Mouse (Mus musculus): ENCODE data around the gene 9330182L06Rik.

The 9330182L06Rik gene

GRCm38 (mm10) chr5:9354257-9354656 lies 88.3 kb downstream of the 9330182L06Rik start:
- in situ Hi-C loops (cut with MboI; ENCODE audit: low pct_unique_long_range_greater_than_20kb in 1 of 2, low sequenced_read_pairs in 2 of 2, unreplicated experiment in 1 of 2): no loop called here

GRCm38 (mm10) chr5:9358076-9358475 lies 92.2 kb downstream of the 9330182L06Rik start:
- in situ Hi-C loops (cut with MboI; ENCODE audit: low pct_unique_long_range_greater_than_20kb in 1 of 2, low sequenced_read_pairs in 2 of 2, unreplicated experiment in 1 of 2): no loop called here

- in situ Hi-C loops (cut with MboI; ENCODE audit: low pct_unique_long_range_greater_than_20kb in 1 of 2, low sequenced_read_pairs in 2 of 2, unreplicated experiment in 1 of 2): no loop called here
Observed at GRCm38 (mm10) chr5:9361982-9362661, 96.2 kb downstream of the 9330182L06Rik start.

- in situ Hi-C loops (cut with MboI; ENCODE audit: low pct_unique_long_range_greater_than_20kb in 1 of 2, low sequenced_read_pairs in 2 of 2, unreplicated experiment in 1 of 2): no loop called here
Observed at GRCm38 (mm10) chr5:9364937-9365336, 99.0 kb downstream of the 9330182L06Rik start.

- in situ Hi-C loops (cut with MboI; ENCODE audit: low pct_unique_long_range_greater_than_20kb in 1 of 2, low sequenced_read_pairs in 2 of 2, unreplicated experiment in 1 of 2): no loop called here
Observed at GRCm38 (mm10) chr5:9367920-9368692, 102.2 kb downstream of the 9330182L06Rik start.

GRCm38 (mm10) chr5:9371127-9371526 lies 105.2 kb downstream of the 9330182L06Rik start:
- in situ Hi-C loops (cut with MboI; ENCODE audit: low pct_unique_long_range_greater_than_20kb in 1 of 2, low sequenced_read_pairs in 2 of 2, unreplicated experiment in 1 of 2): no loop called here

GRCm38 (mm10) chr5:9373341-9373740 lies 107.4 kb downstream of the 9330182L06Rik start:
- in situ Hi-C loops (cut with MboI; ENCODE audit: low pct_unique_long_range_greater_than_20kb in 1 of 2, low sequenced_read_pairs in 2 of 2, unreplicated experiment in 1 of 2): no loop called here

- in situ Hi-C loops (cut with MboI; ENCODE audit: low pct_unique_long_range_greater_than_20kb in 1 of 2, low sequenced_read_pairs in 2 of 2, unreplicated experiment in 1 of 2): no loop called here
Observed at GRCm38 (mm10) chr5:9389968-9390367, 124.0 kb downstream of the 9330182L06Rik start.

GRCm38 (mm10) chr5:9391858-9392393 lies 126.0 kb downstream of the 9330182L06Rik start:
- in situ Hi-C loops (cut with MboI; ENCODE audit: low pct_unique_long_range_greater_than_20kb in 1 of 2, low sequenced_read_pairs in 2 of 2, unreplicated experiment in 1 of 2): no loop called here

- in situ Hi-C loops (cut with MboI; ENCODE audit: low pct_unique_long_range_greater_than_20kb in 1 of 2, low sequenced_read_pairs in 2 of 2, unreplicated experiment in 1 of 2): no loop called here
Observed at GRCm38 (mm10) chr5:9417098-9417497, 151.2 kb downstream of the 9330182L06Rik start.

GRCm38 (mm10) chr5:9417802-9418201 lies 151.9 kb downstream of the 9330182L06Rik start:
- in situ Hi-C loops (cut with MboI; ENCODE audit: low pct_unique_long_range_greater_than_20kb in 1 of 2, low sequenced_read_pairs in 2 of 2, unreplicated experiment in 1 of 2): no loop called here

- in situ Hi-C loops (cut with MboI; ENCODE audit: low pct_unique_long_range_greater_than_20kb in 1 of 2, low sequenced_read_pairs in 2 of 2, unreplicated experiment in 1 of 2): no loop called here
Observed at GRCm38 (mm10) chr5:9419964-9420363, 154.0 kb downstream of the 9330182L06Rik start.

GRCm38 (mm10) chr5:9424464-9424863 lies 158.5 kb downstream of the 9330182L06Rik start:
- in situ Hi-C loops (cut with MboI; ENCODE audit: low pct_unique_long_range_greater_than_20kb in 1 of 2, low sequenced_read_pairs in 2 of 2, unreplicated experiment in 1 of 2): no loop called here

GRCm38 (mm10) chr5:9427165-9427564 lies 161.2 kb downstream of the 9330182L06Rik start:
- in situ Hi-C loops (cut with MboI; ENCODE audit: low pct_unique_long_range_greater_than_20kb in 1 of 2, low sequenced_read_pairs in 2 of 2, unreplicated experiment in 1 of 2): no loop called here

- in situ Hi-C loops (cut with MboI; ENCODE audit: low pct_unique_long_range_greater_than_20kb in 1 of 2, low sequenced_read_pairs in 2 of 2, unreplicated experiment in 1 of 2): no loop called here
Observed at GRCm38 (mm10) chr5:9427581-9428241, 161.8 kb downstream of the 9330182L06Rik start.

GRCm38 (mm10) chr5:9428728-9429127 lies 162.8 kb downstream of the 9330182L06Rik start:
- in situ Hi-C loops (cut with MboI; ENCODE audit: low pct_unique_long_range_greater_than_20kb in 1 of 2, low sequenced_read_pairs in 2 of 2, unreplicated experiment in 1 of 2): no loop called here

- in situ Hi-C loops (cut with MboI; ENCODE audit: low pct_unique_long_range_greater_than_20kb in 1 of 2, low sequenced_read_pairs in 2 of 2, unreplicated experiment in 1 of 2): no loop called here
Observed at GRCm38 (mm10) chr5:9446146-9446545, 180.2 kb downstream of the 9330182L06Rik start.

GRCm38 (mm10) chr5:9448931-9449330 lies 183.0 kb downstream of the 9330182L06Rik start:
- in situ Hi-C loops (cut with MboI; ENCODE audit: low pct_unique_long_range_greater_than_20kb in 1 of 2, low sequenced_read_pairs in 2 of 2, unreplicated experiment in 1 of 2): no loop called here

GRCm38 (mm10) chr5:9449570-9449969 lies 183.7 kb downstream of the 9330182L06Rik start:
- in situ Hi-C loops (cut with MboI; ENCODE audit: low pct_unique_long_range_greater_than_20kb in 1 of 2, low sequenced_read_pairs in 2 of 2, unreplicated experiment in 1 of 2): no loop called here

Data from mouse embryonic stem cell (cell line).